Mouse (Mus musculus) urinary bladder, postnatal 10 days (tissue): Measurements from ENCODE around the gene Fyb2.
"Not testable (repeated sequence)": the region's sequence is repeated elsewhere in the genome, so short reads cannot be mapped to it uniquely, and the experiment has no call there.

Experiments
- DNase-seq: peaks from one replicate; pipeline ENCODE4 v3.0.0; 2022; ENCODE audit warnings: low spot score

Fyb2 gene

DNA sequence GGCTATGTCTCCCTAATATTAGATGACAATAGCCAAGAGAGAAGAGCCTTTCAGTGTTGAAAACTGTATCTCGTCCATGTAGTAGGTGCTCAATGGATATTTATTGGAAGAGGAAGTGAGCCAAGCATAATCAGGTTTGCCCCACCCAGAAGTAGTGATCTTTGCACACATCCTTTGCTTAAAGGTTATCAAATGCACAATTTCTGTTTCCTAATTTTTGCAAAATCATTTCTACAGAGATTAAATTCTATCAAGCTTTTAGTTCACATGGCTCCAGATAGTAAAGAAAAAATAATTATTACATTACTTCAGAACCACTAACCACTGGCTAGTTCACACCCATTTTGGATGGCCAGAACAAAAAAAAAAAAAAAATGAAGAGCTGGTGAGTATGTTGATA lies 28.6 kb downstream of the Fyb2 start:
- no peak for DNase-seq

DNA sequence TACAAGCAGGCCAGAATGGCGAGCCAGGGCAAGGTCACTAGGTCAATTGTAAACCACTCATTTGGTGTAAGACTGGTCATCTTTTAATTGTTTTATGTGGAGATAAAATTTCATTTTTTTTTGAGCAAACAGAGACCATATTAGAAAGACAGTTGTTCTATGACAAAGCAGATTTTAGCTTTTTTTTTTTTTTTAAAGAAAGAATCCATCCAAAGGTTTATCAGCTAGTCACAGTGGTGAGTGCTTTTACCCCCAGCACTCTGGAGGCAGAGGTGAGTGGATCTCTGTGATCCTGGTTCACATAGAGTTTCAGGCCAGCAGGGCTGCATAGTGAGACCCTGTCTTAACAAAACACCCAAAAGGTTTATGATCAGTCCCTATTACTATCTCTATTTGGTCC lies 31.2 kb downstream of the Fyb2 start:
- no peak for DNase-seq

DNA sequence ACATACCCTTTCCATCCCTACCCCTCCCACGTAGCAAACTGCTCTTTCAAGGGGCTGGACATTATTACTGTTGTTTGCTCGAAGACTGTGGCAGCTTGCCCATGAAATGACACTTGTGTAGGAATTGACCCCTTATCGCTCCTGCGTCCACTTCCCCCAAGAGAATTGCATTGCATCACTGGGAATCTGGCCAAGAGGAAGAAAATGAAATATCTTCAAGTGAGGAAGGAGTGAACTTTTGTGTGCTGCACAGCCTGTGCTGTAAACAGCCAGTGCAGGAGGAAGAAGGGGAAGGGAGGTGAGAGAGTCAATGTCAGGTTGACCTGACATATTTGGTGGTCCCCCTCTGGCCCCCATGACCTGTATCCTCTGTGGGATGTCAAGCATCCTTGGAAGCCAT lies 35.6 kb downstream of the Fyb2 start:
- no peak for DNase-seq

DNA sequence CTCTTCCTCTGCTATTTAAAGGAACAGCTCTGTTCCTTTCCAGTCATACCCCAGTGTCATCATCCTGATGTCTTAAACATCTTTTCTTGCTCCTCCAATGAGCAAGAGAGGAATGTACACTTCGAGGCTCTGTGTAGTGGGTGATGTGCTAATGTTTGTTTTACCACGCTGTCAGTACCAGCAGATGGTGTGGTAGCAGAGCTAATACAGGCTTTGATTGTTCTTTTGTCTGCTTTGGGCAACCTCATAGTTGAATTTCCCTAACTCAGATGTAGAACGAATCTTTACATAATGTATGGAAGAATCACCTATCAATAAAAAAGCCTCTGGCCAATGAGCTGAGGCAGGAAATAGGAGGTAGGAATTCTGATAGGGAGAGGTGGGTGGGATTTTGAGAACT lies 36.0 kb downstream of the Fyb2 start:
- DNase-seq = no peak

DNA sequence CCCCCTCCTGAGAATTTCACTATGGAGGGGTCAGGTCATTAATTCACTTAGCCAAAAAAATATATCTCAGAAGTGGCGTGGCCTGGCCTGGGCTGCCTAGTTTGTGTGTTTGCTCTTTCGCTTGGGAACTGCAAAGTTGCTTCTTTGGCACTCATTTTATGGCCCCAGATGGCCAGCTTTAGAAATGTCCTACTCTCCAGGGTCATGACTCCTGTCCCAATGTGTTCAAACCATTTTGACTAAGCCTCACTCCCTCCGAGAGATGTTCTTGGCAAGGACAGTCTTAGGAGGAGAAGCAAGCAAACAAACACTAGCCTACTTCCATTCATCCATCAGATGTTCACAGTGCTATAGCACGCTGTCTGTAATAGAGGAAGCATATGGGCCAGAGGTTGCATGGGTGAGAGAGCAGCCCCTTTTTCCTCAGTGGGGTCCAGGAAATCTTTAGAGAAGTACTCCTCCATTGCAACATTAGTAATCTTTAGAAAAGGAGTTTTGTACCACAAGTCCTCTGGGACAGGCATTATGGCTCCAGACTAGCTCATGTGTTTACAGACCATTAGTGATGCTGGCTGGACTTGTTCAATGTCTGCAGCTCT lies 38.1 kb downstream of the Fyb2 start:
- no peak for DNase-seq

- no peak for DNase-seq
Observed at GRCm38 (mm10) chr4:104956691-104957090, 43.4 kb downstream of the Fyb2 start.

DNA sequence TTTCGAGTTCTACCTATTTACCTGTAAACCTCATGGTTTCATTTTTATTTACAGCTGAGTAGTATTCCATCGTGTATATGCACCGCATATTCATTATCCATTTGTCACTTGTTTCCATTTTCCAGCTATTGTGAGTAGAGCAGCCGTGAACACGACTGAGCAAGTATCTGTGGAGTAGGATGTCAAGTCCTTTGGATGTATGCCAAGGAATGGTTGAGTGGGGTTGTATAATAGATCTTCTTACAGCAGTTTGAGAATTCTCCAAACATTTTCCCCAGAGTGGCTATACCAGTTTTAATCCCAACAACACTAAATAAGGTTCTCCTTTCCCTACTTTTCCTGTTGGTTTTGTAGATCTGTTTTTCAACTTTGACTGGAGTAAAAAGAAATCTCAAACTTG lies 48.2 kb downstream of the Fyb2 start:
- no peak for DNase-seq

GRCm38 (mm10) chr4:104972606-104973005 lies 59.4 kb downstream of the Fyb2 start:
- no peak for DNase-seq

- no peak for DNase-seq
Observed at GRCm38 (mm10) chr4:104975162-104975830, 62.0 kb downstream of the Fyb2 start.

DNA sequence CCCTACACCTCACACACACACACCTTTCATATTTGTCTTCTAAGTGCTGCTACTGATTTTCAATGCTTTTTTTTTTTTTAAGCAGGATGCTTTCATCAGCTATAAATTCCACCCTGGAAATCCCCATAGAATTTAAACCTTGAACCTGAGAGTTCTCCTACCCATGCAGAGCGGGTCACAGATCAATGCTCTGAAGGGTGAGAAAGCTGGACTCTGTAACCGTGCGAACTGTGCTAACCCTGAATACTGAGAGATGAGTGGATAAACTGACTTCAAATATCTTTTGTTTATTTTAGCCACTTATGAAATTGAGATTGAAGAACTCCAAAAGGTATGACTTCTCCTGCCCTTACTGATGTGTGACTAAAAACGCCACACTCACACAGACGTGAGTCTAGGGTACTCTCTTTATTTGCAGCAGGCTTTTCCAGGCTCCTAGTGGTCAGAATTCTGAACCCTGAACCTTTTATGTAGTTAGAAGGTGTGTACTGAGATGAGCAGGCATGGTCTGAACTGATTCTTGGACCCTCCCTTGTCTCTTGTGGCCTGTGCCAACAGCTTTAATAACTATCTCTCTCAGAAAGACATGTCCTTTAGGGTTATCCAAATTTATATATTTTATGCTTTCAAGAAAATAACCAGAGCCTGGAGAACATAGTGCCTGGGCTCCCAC lies 72.8 kb downstream of the Fyb2 start:
- DNase-seq = no peak

DNA sequence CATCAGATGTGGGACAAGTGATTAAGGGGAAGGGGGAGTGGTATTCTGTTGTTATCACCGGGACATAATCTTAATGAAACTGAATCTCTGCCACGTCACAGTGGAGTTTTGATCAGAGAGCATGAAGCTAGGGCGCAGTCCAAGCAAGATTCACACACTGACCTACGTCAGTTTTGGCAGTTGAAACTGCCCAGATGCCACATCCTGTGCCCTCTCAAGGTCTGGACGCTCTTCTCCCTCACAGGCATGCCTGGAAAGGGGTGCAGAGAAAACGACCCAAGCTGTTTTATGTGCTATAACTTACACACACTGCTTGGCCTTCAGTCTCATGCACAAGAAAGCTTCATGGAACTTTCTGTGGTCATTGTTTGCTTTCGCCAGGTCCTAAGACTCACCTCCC lies 74.4 kb downstream of the Fyb2 start:
- no peak for DNase-seq

DNA sequence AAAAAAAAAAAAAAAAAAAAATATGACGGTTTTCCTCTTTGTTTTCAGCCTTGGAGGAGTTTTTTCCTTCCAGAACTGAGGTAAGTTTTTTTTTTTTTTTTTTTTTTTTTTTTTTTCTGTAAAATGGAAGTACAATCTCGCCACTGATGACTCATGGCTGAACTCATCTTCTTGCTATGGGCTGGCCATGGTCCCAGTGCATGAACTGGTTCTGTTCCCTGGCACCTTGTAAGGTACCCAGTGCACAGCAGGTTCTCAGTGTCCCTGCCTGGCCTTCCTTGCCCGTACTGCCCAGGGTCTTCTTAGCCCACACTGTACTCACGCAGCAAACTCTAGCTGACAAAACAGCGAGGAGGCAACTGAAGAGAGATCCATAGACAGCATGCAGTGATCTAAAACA lies 74.8 kb downstream of the Fyb2 start:
- no peak for DNase-seq

DNA sequence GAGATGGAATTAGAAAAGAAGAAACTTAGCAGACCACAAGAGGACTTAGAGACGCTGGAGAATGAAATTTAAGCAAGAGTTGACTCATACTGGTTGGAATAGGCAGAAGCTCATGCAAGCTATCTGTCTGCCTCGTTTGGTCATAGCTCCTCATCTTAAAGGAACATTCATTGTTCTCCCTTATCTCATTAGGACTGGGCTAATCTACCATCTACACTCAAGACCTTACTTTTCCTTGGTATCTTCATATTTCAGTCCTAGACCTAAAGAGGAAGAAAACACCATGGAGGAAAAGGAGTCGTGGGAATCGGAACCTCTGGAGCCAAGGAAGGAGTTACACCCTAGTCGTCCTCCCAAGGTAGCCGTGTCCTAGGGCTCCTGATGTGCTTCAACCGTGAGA lies 75.5 kb downstream of the Fyb2 start:
- no peak for DNase-seq

DNA sequence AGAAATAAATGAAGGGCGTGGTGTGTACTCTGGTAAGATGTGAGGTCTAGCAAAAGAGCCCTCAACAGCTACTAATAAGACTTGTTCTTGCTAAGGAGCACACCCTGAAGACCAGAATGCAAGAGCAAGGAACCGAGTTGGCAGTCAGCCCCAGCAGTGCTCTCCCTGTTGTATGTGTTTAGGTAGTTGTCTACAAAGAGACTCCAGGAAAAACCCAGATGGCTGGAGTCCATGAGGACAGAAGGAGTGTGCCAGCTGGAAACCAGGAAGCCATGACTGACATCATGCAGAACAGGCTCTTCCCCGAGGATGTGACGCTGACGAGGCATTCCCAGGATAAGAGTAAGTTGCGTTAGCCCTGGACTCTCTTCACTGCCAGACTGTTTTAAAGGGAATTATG lies 76.8 kb downstream of the Fyb2 start:
- no peak for DNase-seq

- no peak for DNase-seq
Observed at GRCm38 (mm10) chr4:104990686-104991085, 77.4 kb downstream of the Fyb2 start.

GRCm38 (mm10) chr4:104992271-104992670 lies 79.0 kb downstream of the Fyb2 start:
- DNase-seq = no peak

- no peak for DNase-seq
Observed at GRCm38 (mm10) chr4:104993140-104993874, 80.1 kb downstream of the Fyb2 start.

DNA sequence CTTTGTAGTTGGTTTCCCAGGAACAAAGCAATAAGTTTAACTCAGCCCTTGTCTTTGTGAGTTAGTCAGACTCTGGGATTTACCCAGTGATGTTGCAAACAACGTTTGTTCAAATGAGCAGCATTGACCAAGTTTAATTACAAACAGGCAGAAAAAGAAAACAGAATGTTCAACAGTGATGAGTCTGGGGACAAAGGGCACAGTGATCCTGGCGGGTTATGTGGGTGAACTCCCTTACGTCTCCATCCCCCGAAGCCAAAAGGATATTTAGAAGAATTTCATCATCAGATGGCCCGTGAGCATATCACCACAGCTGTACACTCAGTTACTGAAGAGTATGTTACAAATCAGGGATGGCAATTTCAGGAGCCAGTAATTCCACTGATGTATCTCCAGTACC lies 86.4 kb downstream of the Fyb2 start:
- DNase-seq = no peak

DNA sequence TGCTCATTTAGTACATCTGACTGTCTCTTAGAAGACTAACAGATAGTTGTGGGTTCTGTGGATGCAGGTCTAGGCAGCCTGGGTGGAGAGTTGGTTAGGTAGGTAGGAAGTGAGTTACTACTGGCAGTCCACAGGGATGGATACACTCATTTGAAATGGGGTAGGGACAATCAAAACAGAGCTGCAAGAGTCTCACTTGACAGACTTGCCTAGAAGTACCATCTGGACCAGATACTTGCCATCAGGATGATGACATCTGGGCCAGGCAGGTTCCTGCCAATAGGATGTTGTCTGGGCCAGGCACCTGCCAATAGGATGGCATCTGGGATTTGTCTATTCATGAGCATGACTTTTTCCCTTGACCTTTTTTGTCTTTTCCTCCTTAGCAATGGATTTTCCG lies 88.5 kb downstream of the Fyb2 start:
- no peak for DNase-seq

- DNase-seq = no peak
Observed at GRCm38 (mm10) chr4:105004135-105004534, 90.9 kb downstream of the Fyb2 start.

DNA sequence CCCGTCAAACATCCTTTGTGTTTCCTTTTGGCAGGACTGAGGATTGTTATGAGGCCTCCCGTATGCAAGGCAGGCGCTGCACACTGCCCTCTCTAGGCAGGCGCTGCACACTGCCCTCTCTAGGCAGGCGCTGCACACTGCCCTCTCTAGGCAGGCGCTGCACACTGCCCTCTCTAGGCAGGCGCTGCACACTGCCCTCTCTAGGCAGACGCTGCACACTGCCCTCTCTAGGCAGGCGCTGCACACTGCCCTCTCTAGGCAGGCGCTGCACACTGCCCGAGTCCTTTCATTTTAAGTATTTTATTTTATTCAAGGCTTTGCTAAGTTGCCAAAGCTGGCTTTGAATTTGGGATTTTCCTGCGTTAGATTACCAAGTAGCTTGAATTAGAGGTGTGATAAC lies 91.4 kb downstream of the Fyb2 start:
- DNase-seq = not testable (repeated sequence)

DNA sequence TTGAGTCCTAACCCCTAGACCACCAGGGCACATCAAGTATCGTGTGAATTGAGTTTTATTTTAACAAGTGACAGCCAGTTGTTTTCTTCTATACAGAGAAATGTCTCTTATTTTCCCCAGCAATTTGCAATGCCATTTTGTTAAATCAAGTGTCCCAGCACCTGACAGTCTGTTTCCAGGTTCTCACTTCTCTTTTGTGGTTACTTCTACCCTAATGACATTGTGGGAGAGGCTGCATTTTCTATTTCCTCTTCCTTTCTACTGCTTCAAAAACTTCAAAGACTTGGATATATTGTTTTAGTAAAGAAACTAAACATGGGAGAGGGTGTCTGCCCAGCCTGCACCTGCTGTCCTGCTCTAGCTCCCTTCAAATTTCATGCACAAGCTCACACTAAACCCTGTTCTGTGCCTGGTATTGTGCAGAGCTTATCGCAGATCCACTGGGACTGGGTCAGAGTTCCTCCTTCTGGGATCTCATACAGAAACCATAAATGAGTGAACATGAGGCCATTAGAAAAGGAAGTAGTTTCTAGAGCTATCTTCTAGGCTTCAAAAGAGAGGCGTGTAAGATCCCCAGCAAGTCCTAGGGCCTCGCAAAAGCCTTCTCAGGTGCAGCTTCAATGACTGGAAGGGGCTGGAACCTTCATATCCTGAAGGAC lies 94.2 kb downstream of the Fyb2 start:
- no peak for DNase-seq
